Mouse (Mus musculus): Measurements from ENCODE around the gene Trir.

DNA sequence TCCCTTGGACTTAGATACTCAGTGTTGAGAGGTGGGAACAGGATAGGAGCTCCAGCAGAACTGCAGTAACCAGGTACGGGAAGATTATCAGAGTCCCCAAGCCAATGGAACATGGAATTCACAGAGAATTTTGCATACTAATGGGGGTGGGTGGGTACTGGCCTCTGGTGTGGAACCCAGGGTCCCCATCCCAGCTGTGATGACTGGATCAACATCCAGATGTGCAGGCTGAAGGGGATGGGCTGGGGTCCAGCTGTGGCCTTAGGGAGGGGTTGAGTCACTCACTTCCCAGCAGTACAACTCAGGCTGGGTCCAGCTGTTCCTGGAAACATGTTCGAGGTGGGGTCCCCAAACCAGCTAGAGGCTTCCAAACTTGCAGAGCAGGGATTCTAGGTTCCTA is 38.7 kb upstream of the Trir start:
- TF ChIP-seq TAL1 (IDR thresholded peaks at IDR 0.05; ENCODE audit: low read length) (no peak), GATA1 (IDR thresholded peaks at IDR 0.05; ENCODE audit: low read length) (no peak)
